Mouse (Mus musculus): ENCODE results near the gene Lrrc61. TPM values are rescaled to one million over a fixed set of nuclear protein-coding genes. Genes with fewer than 3 reads are reported as not detected.

Lrrc61 gene
- polyA plus RNA-seq, 1 experiment: 22.9 TPM

- Histone ChIP-seq H3K4me1 (ENCODE audit: control insufficient read depth, insufficient read depth, insufficient read length) (no peaks in the 10 kb centered on the region), H3K27ac (ENCODE audit: insufficient read depth, low read length) (no peak overlapping the region), H3K36me3 (ENCODE audit: control insufficient read depth, insufficient read depth, low read length) (no peaks in the 10 kb centered on the region; the same call in 1 of the 2 replicates), H3K4me3 (ENCODE audit: extremely low read depth, insufficient read depth, insufficient read length) (no peak overlapping the region), H3K27me3 (ENCODE audit: control insufficient read depth, insufficient read depth, low read length) (no peaks in the 10 kb centered on the region)
- DNase-seq (ENCODE audit: low read depth in 1 of 2, low spot score in 2 of 2): no peak
- TF ChIP-seq POLR2A (IDR thresholded peaks at IDR 0.05; ENCODE audit: low read depth, low read length): no peak
- WGBS: 89% methylated on average over 3 of the region's 3 CpGs
These were observed 56.1 kb downstream of the Lrrc61 start for GRCm38 (mm10) chr6:48610657-48611056.

GRCm38 (mm10) chr6:48613464-48613863, 58.9 kb downstream of the Lrrc61 start:
- 95% methylated on average over 4 of the region's 4 CpGs for WGBS
- no peaks in the 10 kb centered on the region; the same call in 1 of the 2 replicates for H3K36me3 ChIP-seq (ENCODE audit: control insufficient read depth, insufficient read depth, low read length)
- no peak overlapping the region for H3K27ac ChIP-seq (ENCODE audit: insufficient read depth, low read length)
- no peak for DNase-seq (ENCODE audit: low read depth in 1 of 2, low spot score in 2 of 2)
- no peaks in the 10 kb centered on the region for H3K4me1 ChIP-seq (ENCODE audit: control insufficient read depth, insufficient read depth, insufficient read length)
- no peaks in the 10 kb centered on the region for H3K27me3 ChIP-seq (ENCODE audit: control insufficient read depth, insufficient read depth, low read length)
- H3K4me3 ChIP-seq (ENCODE audit: extremely low read depth, insufficient read depth, insufficient read length): no peak overlapping the region
- TF ChIP-seq POLR2A (IDR thresholded peaks at IDR 0.05; ENCODE audit: low read depth, low read length) (no peak), CTCF (IDR thresholded peaks at IDR 0.05; ENCODE audit: extremely low read depth, insufficient read depth, insufficient read length, insufficient replicate concordance) (no peak)

- DNase-seq (ENCODE audit: low read depth in 1 of 2, low spot score in 2 of 2): no peak
- H3K4me1 ChIP-seq (ENCODE audit: control insufficient read depth, insufficient read depth, insufficient read length): no peaks in the 10 kb centered on the region
- H3K36me3 ChIP-seq (ENCODE audit: control insufficient read depth, insufficient read depth, low read length): peaks cover 6% of the 10 kb centered on the region
- H3K4me3 ChIP-seq (ENCODE audit: extremely low read depth, insufficient read depth, insufficient read length): no peak overlapping the region
- H3K27me3 ChIP-seq (ENCODE audit: control insufficient read depth, insufficient read depth, low read length): no peaks in the 10 kb centered on the region
- TF ChIP-seq POLR2A (IDR thresholded peaks at IDR 0.05; ENCODE audit: low read depth, low read length) (no peak), CTCF (IDR thresholded peaks at IDR 0.05; ENCODE audit: extremely low read depth, insufficient read depth, insufficient read length, insufficient replicate concordance) (no peak)
- 93% methylated on average over 5 of the region's 5 CpGs for WGBS
- H3K27ac ChIP-seq (ENCODE audit: insufficient read depth, low read length): no peak overlapping the region
These were observed 60.2 kb downstream of the Lrrc61 start for GRCm38 (mm10) chr6:48614756-48615155.

GRCm38 (mm10) chr6:48620031-48620430, 65.4 kb downstream of the Lrrc61 start:
- Histone ChIP-seq H3K4me3 (ENCODE audit: extremely low read depth, insufficient read depth, insufficient read length) (no peak overlapping the region), H3K27ac (ENCODE audit: insufficient read depth, low read length) (no peak overlapping the region), H3K4me1 (ENCODE audit: control insufficient read depth, insufficient read depth, insufficient read length) (no peaks in the 10 kb centered on the region), H3K36me3 (ENCODE audit: control insufficient read depth, insufficient read depth, low read length) (peaks cover 15% of the 10 kb centered on the region), H3K27me3 (ENCODE audit: control insufficient read depth, insufficient read depth, low read length) (no peaks in the 10 kb centered on the region)
- no peak for DNase-seq (ENCODE audit: low read depth in 1 of 2, low spot score in 2 of 2)
- WGBS: 96% methylated on average over 30 of the region's 30 CpGs
- no peak for TF ChIP-seq POLR2A (IDR thresholded peaks at IDR 0.05; ENCODE audit: low read depth, low read length)

Other genes starting within 250 kb of the Lrrc61 start
- 10.6 and 13.8 TPM in 2 replicates for gene Krba1, start 159.2 kb upstream of the Lrrc61 start, polyA plus RNA-seq (2012; rRNA removed)
- 14.9 and 16.1 TPM in 2 replicates for gene Zfp467, start 109.0 kb upstream of the Lrrc61 start, polyA plus RNA-seq (2012; rRNA removed)
- gene Sspo, start 106.6 kb upstream of the Lrrc61 start, polyA plus RNA-seq (2012; rRNA removed): 2.9 and 4.2 TPM in 2 replicates
- gene Atp6v0e2, start 17.2 kb upstream of the Lrrc61 start, polyA plus RNA-seq (2012; rRNA removed): 1.7 and 1.8 TPM in 2 replicates
- gene Rarres2, start 18.0 kb downstream of the Lrrc61 start, polyA plus RNA-seq (2012; rRNA removed): 44.3 and 45.5 TPM in 2 replicates
- not detected in 2 replicates for gene Gm45021, start 34.8 kb downstream of the Lrrc61 start, polyA plus RNA-seq (2012; rRNA removed)
- 12.4 and 15.8 TPM in 2 replicates for gene Repin1, start 39.1 kb downstream of the Lrrc61 start, polyA plus RNA-seq (2012; rRNA removed)
- not detected in 2 replicates for gene Gm44965, start 39.1 kb downstream of the Lrrc61 start, polyA plus RNA-seq (2012; rRNA removed)
- 3.6 and 5.3 TPM in 2 replicates for gene Zfp775, start 47.3 kb downstream of the Lrrc61 start, polyA plus RNA-seq (2012; rRNA removed)
- 0.70 and 0.77 TPM in 2 replicates for gene AI854703, start 72.0 kb downstream of the Lrrc61 start, polyA plus RNA-seq (2012; rRNA removed)
- gene Gimap8, start 92.4 kb downstream of the Lrrc61 start, polyA plus RNA-seq (2012; rRNA removed): 20.1 and 22.2 TPM in 2 replicates
- 9.9 and 10.4 TPM in 2 replicates for gene Gimap9, start 121.3 kb downstream of the Lrrc61 start, polyA plus RNA-seq (2012; rRNA removed)
- gene Gimap4, start 129.8 kb downstream of the Lrrc61 start, polyA plus RNA-seq (2012; rRNA removed): 66.3 and 73.5 TPM in 2 replicates
- 50.8 and 54.3 TPM in 2 replicates for gene Gimap6, start 153.4 kb downstream of the Lrrc61 start, polyA plus RNA-seq (2012; rRNA removed)
- gene Gm28053, start 163.8 kb downstream of the Lrrc61 start, polyA plus RNA-seq (2012; rRNA removed): 0.43 and 0.82 TPM in 2 replicates
- 9.5 and 11.6 TPM in 2 replicates for gene Gimap7, start 163.8 kb downstream of the Lrrc61 start, polyA plus RNA-seq (2012; rRNA removed)
- 94.4 and 103 TPM in 2 replicates for gene Gimap1, start 184.3 kb downstream of the Lrrc61 start, polyA plus RNA-seq (2012; rRNA removed)
- gene Gimap5, start 191.4 kb downstream of the Lrrc61 start, polyA plus RNA-seq (2012; rRNA removed): 74.0 and 90.0 TPM in 2 replicates
- 140 and 150 TPM in 2 replicates for gene Gimap3, start 216.1 kb downstream of the Lrrc61 start, polyA plus RNA-seq (2012; rRNA removed)